Mouse (Mus musculus): Measurements from ENCODE around the gene Trp73. TPM values are rescaled to one million over a fixed set of nuclear protein-coding genes. Genes with fewer than 3 reads are reported as not detected.

Trp73 gene
- polyA plus RNA-seq, 1 experiment from 2014 or later: 1.5 TPM

- Histone ChIP-seq H3K9me3 (no peaks in the 10 kb centered on the region), H3K4me3 (replicated peaks) (peak overlapping the region; percentile 67), H3K9ac (replicated peaks) (no peak overlapping the region), H3K36me3 (peaks cover 10% of the 10 kb centered on the region), H3K27ac (no peak overlapping the region), H3K4me1 (replicated peaks) (peaks cover 44% of the 10 kb centered on the region), H3K27me3 (peaks cover 56% of the 10 kb centered on the region), H3K4me2 (replicated peaks) (peak overlapping the region; percentile 80)
- WGBS: 2% methylated on average over 42 of the region's 42 CpGs
- ATAC-seq: no peak
Measured at GRCm38 (mm10) chr4:154141009-154141867, 1.2 kb upstream of the Trp73 start.

GRCm38 (mm10) chr4:154140213-154141008, 403 bp upstream of the Trp73 start:
- WGBS: under 1% methylated on average over 45 of the region's 46 CpGs
- peaks cover 44% of the 10 kb centered on the region for H3K4me1 ChIP-seq (replicated peaks)
- H3K27ac ChIP-seq: no peak overlapping the region
- no peak; the same call in 1 of the 2 replicates for ATAC-seq
- H3K9me3 ChIP-seq: no peaks in the 10 kb centered on the region
- peak overlapping the region; percentile 50 for H3K4me3 ChIP-seq (replicated peaks)
- peak overlapping the region; percentile 64 for H3K9ac ChIP-seq (replicated peaks)
- peak overlapping the region; percentile 80 for H3K4me2 ChIP-seq (replicated peaks)
- H3K27me3 ChIP-seq: peaks cover 65% of the 10 kb centered on the region
- H3K36me3 ChIP-seq: 0 out of 2 replicates have a peak, but pooled peaks cover 4% of the 10 kb centered on the region

- H3K4me2 ChIP-seq (replicated peaks): peak overlapping the region; percentile 80
- ATAC-seq: peak; percentile 9; the same call in 1 of the 2 replicates
- H3K9me3 ChIP-seq: no peaks in the 10 kb centered on the region
- H3K4me3 ChIP-seq (replicated peaks): peak overlapping the region; percentile 50
- peaks cover 44% of the 10 kb centered on the region for H3K4me1 ChIP-seq (replicated peaks)
- H3K9ac ChIP-seq (replicated peaks): peak overlapping the region; percentile 64
- no peaks in the 10 kb centered on the region for H3K36me3 ChIP-seq
- WGBS: under 1% methylated on average over 59 of the region's 59 CpGs
- H3K27me3 ChIP-seq: peaks cover 72% of the 10 kb centered on the region
- no peak overlapping the region for H3K27ac ChIP-seq
Measured at GRCm38 (mm10) chr4:154139671-154140181, 282 bp downstream of the Trp73 start.

GRCm38 (mm10) chr4:154137139-154137538, 2.9 kb downstream of the Trp73 start:
- H3K27me3 ChIP-seq: peaks cover 86% of the 10 kb centered on the region

GRCm38 (mm10) chr4:154134803-154135202, 5.2 kb downstream of the Trp73 start:
- Histone ChIP-seq H3K27ac (no peak overlapping the region), H3K27me3 (peaks cover 69% of the 10 kb centered on the region)
- whole genome bisulfite sequencing: 72% methylated on average over 4 of the region's 4 CpGs

More at GRCm38 (mm10) chr4:154137139-154137538, 2.9 kb downstream of the Trp73 start:
- H3K4me2 ChIP-seq (replicated peaks): no peak overlapping the region
- H3K36me3 ChIP-seq: no peaks in the 10 kb centered on the region
- no peak overlapping the region for H3K9ac ChIP-seq (replicated peaks)
- H3K27ac ChIP-seq: no peak overlapping the region
- no peak overlapping the region for H3K4me3 ChIP-seq (replicated peaks)
- peaks cover 27% of the 10 kb centered on the region for H3K4me1 ChIP-seq (replicated peaks)
- WGBS: 62% methylated on average over 5 of the region's 5 CpGs
- H3K9me3 ChIP-seq: no peaks in the 10 kb centered on the region
- no peak for ATAC-seq

GRCm38 (mm10) chr4:154131894-154132293, 8.1 kb downstream of the Trp73 start:
- H3K4me1 ChIP-seq (replicated peaks): no peaks in the 10 kb centered on the region
- H3K9ac ChIP-seq (replicated peaks): no peak overlapping the region
- H3K4me3 ChIP-seq (replicated peaks): no peak overlapping the region
- H3K27ac ChIP-seq: no peak overlapping the region
- WGBS: 88% methylated on average over 4 of the region's 4 CpGs
- peaks cover 53% of the 10 kb centered on the region for H3K27me3 ChIP-seq
- no peaks in the 10 kb centered on the region for H3K36me3 ChIP-seq
- ATAC-seq: no peak
- H3K9me3 ChIP-seq: no peaks in the 10 kb centered on the region
- H3K4me2 ChIP-seq (replicated peaks): no peak overlapping the region

More at GRCm38 (mm10) chr4:154134803-154135202, 5.2 kb downstream of the Trp73 start:
- Histone ChIP-seq H3K9me3 (no peaks in the 10 kb centered on the region), H3K4me3 (replicated peaks) (no peak overlapping the region), H3K36me3 (no peaks in the 10 kb centered on the region), H3K4me2 (replicated peaks) (no peak overlapping the region), H3K4me1 (replicated peaks) (peaks cover 7% of the 10 kb centered on the region), H3K9ac (replicated peaks) (no peak overlapping the region)
- no peak for ATAC-seq

- H3K27me3 ChIP-seq: peaks cover 34% of the 10 kb centered on the region
- no peak overlapping the region for H3K4me3 ChIP-seq (replicated peaks)
- no peak for ATAC-seq
- H3K4me1 ChIP-seq (replicated peaks): no peaks in the 10 kb centered on the region
- no peaks in the 10 kb centered on the region for H3K9me3 ChIP-seq
- no peak overlapping the region for H3K4me2 ChIP-seq (replicated peaks)
- no peak overlapping the region for H3K9ac ChIP-seq (replicated peaks)
- H3K36me3 ChIP-seq: no peaks in the 10 kb centered on the region
- H3K27ac ChIP-seq: no peak overlapping the region
Measured at GRCm38 (mm10) chr4:154129950-154130349, 10.1 kb downstream of the Trp73 start.

GRCm38 (mm10) chr4:154127273-154127672, 12.7 kb downstream of the Trp73 start:
- no peak overlapping the region for H3K4me3 ChIP-seq (replicated peaks)
- no peaks in the 10 kb centered on the region for H3K9me3 ChIP-seq
- peaks cover 20% of the 10 kb centered on the region for H3K27me3 ChIP-seq
- no peaks in the 10 kb centered on the region for H3K4me1 ChIP-seq (replicated peaks)
- 77% methylated on average over 3 of the region's 3 CpGs for WGBS
- H3K9ac ChIP-seq (replicated peaks): no peak overlapping the region
- no peak overlapping the region for H3K4me2 ChIP-seq (replicated peaks)
- no peak overlapping the region for H3K27ac ChIP-seq
- no peaks in the 10 kb centered on the region for H3K36me3 ChIP-seq
- no peak for ATAC-seq

GRCm38 (mm10) chr4:154125202-154125601, 14.8 kb downstream of the Trp73 start:
- Histone ChIP-seq H3K4me3 (replicated peaks) (no peak overlapping the region), H3K36me3 (no peaks in the 10 kb centered on the region), H3K9ac (replicated peaks) (no peak overlapping the region), H3K27me3 (peaks cover 20% of the 10 kb centered on the region), H3K4me1 (replicated peaks) (no peaks in the 10 kb centered on the region), H3K27ac (no peak overlapping the region), H3K9me3 (no peaks in the 10 kb centered on the region), H3K4me2 (replicated peaks) (no peak overlapping the region)
- ATAC-seq: no peak
- WGBS: 79% methylated on average over 5 of the region's 5 CpGs

GRCm38 (mm10) chr4:154123553-154123952, 16.5 kb downstream of the Trp73 start:
- H3K9me3 ChIP-seq: no peaks in the 10 kb centered on the region
- H3K36me3 ChIP-seq: no peaks in the 10 kb centered on the region
- H3K4me3 ChIP-seq (replicated peaks): no peak overlapping the region
- H3K9ac ChIP-seq (replicated peaks): no peak overlapping the region
- peaks cover 20% of the 10 kb centered on the region for H3K27me3 ChIP-seq
- no peak overlapping the region for H3K27ac ChIP-seq
- no peak overlapping the region for H3K4me2 ChIP-seq (replicated peaks)
- H3K4me1 ChIP-seq (replicated peaks): no peaks in the 10 kb centered on the region
- ATAC-seq: no peak
- WGBS: 82% methylated on average over 6 of the region's 6 CpGs

- no peaks in the 10 kb centered on the region for H3K36me3 ChIP-seq
- peaks cover 12% of the 10 kb centered on the region for H3K27me3 ChIP-seq
- no peak overlapping the region for H3K4me2 ChIP-seq (replicated peaks)
- H3K4me3 ChIP-seq (replicated peaks): no peak overlapping the region
- H3K27ac ChIP-seq: no peak overlapping the region
- H3K4me1 ChIP-seq (replicated peaks): no peaks in the 10 kb centered on the region
- no peak for ATAC-seq
- H3K9me3 ChIP-seq: no peaks in the 10 kb centered on the region
- no peak overlapping the region for H3K9ac ChIP-seq (replicated peaks)
- WGBS: 74% methylated on average over 7 of the region's 7 CpGs
Measured at GRCm38 (mm10) chr4:154122374-154122773, 17.6 kb downstream of the Trp73 start.

GRCm38 (mm10) chr4:154121800-154122199, 18.2 kb downstream of the Trp73 start:
- no peaks in the 10 kb centered on the region for H3K36me3 ChIP-seq

More at GRCm38 (mm10) chr4:154121800-154122199, 18.2 kb downstream of the Trp73 start:
- H3K9ac ChIP-seq (replicated peaks): no peak overlapping the region
- no peaks in the 10 kb centered on the region for H3K4me1 ChIP-seq (replicated peaks)
- H3K27me3 ChIP-seq: peaks cover 7% of the 10 kb centered on the region
- H3K27ac ChIP-seq: no peak overlapping the region
- H3K4me3 ChIP-seq (replicated peaks): no peak overlapping the region
- no peaks in the 10 kb centered on the region for H3K9me3 ChIP-seq
- no peak overlapping the region for H3K4me2 ChIP-seq (replicated peaks)
- no peak for ATAC-seq
- WGBS: 77% methylated on average over 11 of the region's 11 CpGs

Data from midbrain, embryonic 13.5 days (tissue).